Mouse (Mus musculus): Measurements from ENCODE around the gene Lypd6b.

DNA sequence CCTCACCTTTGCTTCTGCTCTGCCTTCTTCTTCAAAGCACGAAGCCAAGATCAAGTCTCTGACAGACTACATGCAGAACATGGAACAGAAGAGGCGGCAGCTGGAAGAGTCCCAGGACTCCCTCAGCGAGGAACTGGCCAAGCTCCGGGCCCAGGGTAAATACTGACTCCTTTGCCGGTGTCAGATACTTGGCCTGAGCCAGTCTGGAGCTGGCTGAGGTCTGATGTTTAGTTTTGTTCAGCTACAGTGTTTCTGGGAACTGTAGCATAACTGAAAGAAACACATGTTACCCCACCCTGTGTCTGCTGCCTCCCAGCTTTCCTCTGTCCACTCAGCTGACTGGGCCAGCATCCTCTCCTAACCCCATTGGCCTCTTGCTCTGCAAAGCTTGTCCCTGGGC is 48.4 kb upstream of the Lypd6b start:
- no peak for TF ChIP-seq CTCF (IDR thresholded peaks at IDR 0.05; ENCODE audit: control insufficient read depth, insufficient read depth, insufficient replicate concordance, low read depth, low read length)
- TF ChIP-seq POLR2A (IDR thresholded peaks at IDR 0.05; ENCODE audit: control insufficient read depth, low read depth, low read length): no peak

Data from testis, adult 2 months (tissue).